Mouse (Mus musculus) T-helper 1 cell (primary cell): ENCODE measurements around the gene Ndufa5.

Source experiments
- in situ Hi-C: fragments of 300-600 bp; cut with MboI, MseI; formaldehyde crosslinking; loops from one replicate; pipeline ENCODE4 v1.15.1; 2025; ENCODE audit warnings: high pct_unique_total_duplicates

Gene Ndufa5

GRCm38 (mm10) chr6:24527155-24528063, at the start of gene Ndufa5:
Gene Ndufa5, minus strand, starts transcription at chr6:24528013.
- in situ Hi-C loops = loop anchor here (25.0 kb wide), 1 partner anchor 1285 kb away; the partner anchor contains the start of gene Pot1a

GRCm38 (mm10) chr6:24573319-24573718, 45.5 kb upstream of the Ndufa5 start:
- in situ Hi-C loops = no loop called here

GRCm38 (mm10) chr6:24572431-24572830, 44.6 kb upstream of the Ndufa5 start:
- in situ Hi-C loops = no loop called here

- in situ Hi-C loops = no loop called here
Observed at GRCm38 (mm10) chr6:24571126-24571525, 43.3 kb upstream of the Ndufa5 start.

DNA sequence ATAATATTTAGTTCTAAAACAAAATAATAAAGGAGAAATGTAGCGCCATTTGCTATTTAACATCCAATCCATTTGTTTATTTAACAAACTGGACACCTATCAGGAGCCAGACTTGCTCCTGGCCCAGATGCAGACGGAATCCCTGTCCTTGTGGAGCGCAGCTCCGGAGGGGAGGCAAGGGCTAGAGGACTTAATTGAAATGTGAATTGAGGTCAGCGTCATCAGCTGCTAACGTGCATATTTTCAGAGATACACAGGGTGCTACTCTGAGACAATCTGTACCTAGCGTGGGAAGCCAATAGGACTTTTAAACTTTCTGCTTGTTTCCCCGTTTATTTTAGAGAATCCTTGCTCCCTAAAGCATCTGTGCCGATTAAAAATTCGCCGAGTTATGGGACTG, 42.5 kb upstream of the Ndufa5 start:
- in situ Hi-C loops = no loop called here

GRCm38 (mm10) chr6:24569711-24570110, 41.9 kb upstream of the Ndufa5 start:
- in situ Hi-C loops = no loop called here

DNA sequence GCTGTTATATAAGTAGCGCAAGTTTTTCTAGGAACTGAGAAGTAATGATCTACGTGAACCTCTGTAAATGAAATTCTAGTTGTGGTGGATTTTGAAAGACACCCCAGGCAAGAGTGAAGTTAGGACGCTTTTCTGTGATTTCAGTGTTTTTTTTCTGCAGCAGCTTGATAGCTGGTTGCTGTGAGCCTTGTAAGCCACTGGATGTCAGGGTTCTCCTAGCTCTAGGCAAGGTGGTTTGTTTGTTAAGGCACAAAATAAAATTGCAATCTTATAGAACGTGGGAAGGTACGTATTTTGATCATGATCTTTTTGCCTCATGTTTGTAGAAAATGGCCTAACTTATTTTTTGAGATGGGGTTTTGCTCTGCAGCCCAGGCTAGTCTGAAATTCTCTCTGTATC, 41.1 kb upstream of the Ndufa5 start:
- in situ Hi-C loops = no loop called here

DNA sequence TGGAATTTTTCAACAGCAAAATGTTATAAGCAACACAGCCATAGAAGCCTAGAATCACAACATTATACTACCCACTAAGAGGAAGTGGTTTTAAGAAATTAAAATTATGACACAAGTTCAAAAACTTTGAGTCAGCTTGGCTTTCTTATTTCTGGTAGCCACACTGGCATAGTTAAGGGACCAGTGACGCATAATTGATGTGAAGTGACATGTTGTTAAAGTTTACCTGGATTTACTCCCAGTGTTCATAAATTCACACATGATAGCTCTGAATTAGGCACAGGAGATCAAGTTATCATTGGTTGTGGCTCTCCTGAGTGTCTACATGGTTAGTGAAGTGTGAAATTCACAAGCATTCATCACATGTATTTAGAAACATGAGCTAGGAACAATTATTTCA, 37.1 kb upstream of the Ndufa5 start:
- in situ Hi-C loops = no loop called here

GRCm38 (mm10) chr6:24564081-24564480, 36.3 kb upstream of the Ndufa5 start:
- in situ Hi-C loops = no loop called here

GRCm38 (mm10) chr6:24555488-24555887, 27.7 kb upstream of the Ndufa5 start:
- in situ Hi-C loops = no loop called here

GRCm38 (mm10) chr6:24554427-24555086, 26.7 kb upstream of the Ndufa5 start:
- in situ Hi-C loops = no loop called here

- in situ Hi-C loops = no loop called here
Observed at GRCm38 (mm10) chr6:24552046-24552445, 24.2 kb upstream of the Ndufa5 start.

DNA sequence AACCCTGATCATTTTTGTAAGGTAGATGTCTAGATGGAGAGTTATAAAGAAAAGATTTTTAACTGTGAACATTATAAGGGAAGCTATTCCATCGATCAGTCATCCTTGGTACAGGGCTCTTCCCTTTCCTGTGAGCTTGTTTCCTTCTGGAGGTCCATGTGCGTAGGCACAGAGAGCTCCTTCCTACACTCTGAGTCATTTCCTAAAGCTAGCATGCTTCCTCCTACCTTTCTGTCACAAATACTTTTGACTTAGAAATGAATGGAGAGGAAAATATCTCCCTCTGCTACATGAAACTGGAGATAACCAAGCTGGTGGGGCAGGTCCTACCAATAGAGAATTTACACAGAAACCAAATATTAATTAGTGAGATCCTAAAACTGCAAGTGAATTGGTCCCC, 22.0 kb upstream of the Ndufa5 start:
- in situ Hi-C loops = loop anchor here (25.0 kb wide), 1 partner anchor 1262 kb away; the partner anchor contains the start of gene Pot1a

DNA sequence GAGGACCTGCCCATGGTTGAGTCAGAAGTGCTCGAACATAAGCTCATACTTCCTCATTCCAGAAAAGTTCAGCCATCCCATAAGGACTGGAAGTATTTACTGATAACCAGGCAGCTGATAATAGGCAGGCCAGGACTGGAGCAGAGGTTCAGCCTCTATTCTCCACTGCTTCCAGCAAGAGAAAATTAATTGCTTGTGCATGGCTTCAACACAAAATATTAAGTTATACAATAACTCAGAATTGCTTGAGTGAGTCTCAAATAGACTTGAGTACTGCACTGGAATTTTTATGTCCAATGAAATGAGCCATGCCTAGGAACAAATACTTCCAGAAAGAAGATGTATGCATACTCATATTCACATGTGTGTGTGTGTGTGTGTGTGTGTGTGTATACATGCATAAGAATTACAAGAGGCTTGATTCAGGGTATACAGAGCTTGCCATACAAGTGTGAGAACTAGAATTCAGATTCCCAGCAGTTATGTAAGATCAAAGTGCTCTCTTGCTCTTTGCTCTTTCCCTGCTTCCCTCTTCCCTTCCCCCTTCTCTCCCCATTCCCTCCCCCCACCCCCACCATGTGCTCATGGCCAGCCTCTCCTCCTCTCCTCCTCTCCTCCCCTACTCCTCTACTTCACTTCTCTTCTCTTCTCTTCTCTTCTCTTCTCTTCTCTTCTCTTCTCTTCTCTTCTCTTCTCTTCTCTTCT, 19.1 kb upstream of the Ndufa5 start:
- in situ Hi-C loops = loop anchor here (25.0 kb wide), 1 partner anchor 1265 kb away; the partner anchor contains the start of gene Pot1a

DNA sequence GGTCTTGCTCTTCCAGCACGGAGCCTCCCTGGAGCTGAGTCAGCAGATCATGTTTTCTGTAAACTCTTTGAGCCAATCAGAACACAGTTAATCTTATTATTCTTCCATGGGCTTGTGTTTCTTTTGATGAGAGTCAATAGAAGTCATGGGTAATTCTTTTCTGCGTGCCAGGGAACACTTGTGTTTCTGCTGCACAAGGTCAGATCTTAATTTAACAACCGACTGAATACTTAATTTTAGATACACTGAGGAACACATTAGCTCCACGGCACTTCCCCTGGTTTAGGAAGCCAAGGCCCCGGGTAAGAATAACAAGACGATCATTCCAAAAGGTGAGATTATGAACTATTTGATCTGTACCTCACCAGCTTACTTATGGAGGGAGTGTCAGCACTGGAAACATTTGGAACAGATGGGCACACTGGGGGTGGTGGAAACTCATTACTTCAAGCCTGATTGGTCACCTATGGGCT, 15.3 kb upstream of the Ndufa5 start:
- in situ Hi-C loops = loop anchor here (5.0 to 25.0 kb wide), 2 partner anchors 74 to 1269 kb away; partner anchors contain the start of gene Pot1a

DNA sequence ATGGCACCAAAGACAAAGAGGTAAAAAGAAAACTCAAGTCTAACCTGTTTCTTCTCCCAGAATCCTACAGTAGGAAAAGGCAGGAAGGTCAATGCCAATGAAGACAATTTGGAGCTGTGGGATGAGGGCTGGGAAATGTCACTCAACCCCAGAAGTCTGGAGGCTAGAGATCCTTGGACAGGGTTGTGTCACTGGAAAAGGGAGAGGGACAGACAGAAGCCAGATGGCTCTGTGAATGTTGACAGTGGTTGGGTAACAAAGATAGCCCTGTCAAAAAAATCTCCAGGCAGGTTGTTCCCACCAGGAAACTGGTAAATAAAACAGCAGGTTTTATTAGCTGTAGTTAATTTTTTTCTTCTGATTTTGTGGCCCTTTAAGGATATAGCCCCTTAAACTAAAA, 14.6 kb upstream of the Ndufa5 start:
- in situ Hi-C loops = loop anchor here (5.0 to 25.0 kb wide), 2 partner anchors 75 to 1270 kb away; partner anchors contain the start of gene Pot1a

DNA sequence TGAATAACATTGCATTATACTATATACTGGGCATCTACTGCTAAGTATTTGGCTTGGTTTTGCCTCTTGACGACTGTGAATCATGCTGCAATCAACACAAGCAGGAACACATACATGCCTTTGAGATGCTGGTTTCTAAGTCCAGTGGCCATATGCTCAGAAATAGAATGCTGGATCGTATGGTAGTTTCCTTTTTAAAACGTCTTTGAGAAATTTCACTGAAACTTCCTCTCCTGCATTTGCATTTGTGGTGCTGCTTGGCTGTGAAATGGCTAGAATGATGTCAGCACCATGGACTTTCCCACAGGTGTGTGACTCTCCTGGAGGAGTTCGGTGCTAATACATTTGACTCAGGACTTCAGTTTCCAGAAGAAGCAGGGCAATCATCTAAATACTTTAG, 12.3 kb upstream of the Ndufa5 start:
- in situ Hi-C loops = loop anchor here (5.0 to 25.0 kb wide), 2 partner anchors 77 to 1272 kb away; partner anchors contain the start of gene Pot1a

GRCm38 (mm10) chr6:24538435-24538834, 10.6 kb upstream of the Ndufa5 start:
- in situ Hi-C loops = loop anchor here (10.0 to 25.0 kb wide), 2 partner anchors 146 to 1274 kb away; partner anchors contain the start of gene Pot1a

GRCm38 (mm10) chr6:24532804-24533203, 5.0 kb upstream of the Ndufa5 start:
- in situ Hi-C loops = loop anchor here (10.0 to 25.0 kb wide), 2 partner anchors 152 to 1279 kb away; partner anchors contain the start of gene Pot1a

DNA sequence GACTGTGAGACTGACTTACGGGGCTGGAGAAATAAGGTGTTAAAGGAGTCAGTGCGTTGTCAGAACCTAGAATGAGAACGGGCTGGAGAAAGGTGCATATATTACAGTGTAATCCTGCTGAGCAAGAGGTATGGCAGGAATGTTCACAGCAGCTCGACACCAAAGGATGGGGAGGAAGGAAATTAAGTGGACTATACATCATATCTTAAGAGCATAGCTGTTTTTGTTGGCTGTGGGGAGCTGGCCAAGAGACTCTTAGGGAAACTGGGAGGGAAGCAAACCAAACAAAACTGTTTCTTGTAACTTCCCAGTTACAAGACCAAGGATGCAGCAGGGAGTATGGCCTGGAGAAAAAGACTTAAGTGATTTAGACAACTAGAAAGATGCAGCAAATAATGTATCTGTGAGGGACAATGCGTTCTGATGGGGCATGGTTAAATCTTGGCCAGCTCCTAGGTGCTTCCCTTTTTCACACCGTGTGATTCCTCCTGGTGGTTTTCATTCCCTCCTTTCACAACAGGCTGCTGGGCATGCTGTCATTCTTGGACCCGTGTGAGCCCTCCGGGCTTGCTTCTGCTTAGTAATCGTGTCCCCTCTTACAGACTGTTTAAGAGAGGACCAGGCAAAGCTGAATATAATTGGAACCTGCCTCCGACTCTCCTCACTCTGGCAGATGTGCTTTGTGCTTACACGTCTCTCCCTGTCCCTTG, 3.1 kb upstream of the Ndufa5 start:
- in situ Hi-C loops = loop anchor here (10.0 to 25.0 kb wide), 2 partner anchors 154 to 1281 kb away; partner anchors contain the start of gene Pot1a

GRCm38 (mm10) chr6:24530166-24530565, 2.4 kb upstream of the Ndufa5 start:
- in situ Hi-C loops = loop anchor here (10.0 to 25.0 kb wide), 2 partner anchors 155 to 1282 kb away; partner anchors contain the start of gene Pot1a
